Mouse (Mus musculus) olfactory bulb, adult 2 months (tissue): ENCODE results near the gene Asxl2.

Experiments
- CTCF ChIP-seq: fragments of 200-500 bp; IDR thresholded peaks from 2 replicates; pipeline ENCODE4 v1.5.1; 2012; ENCODE audit warnings: low read depth, mild to moderate bottlenecking, low read length, moderate library complexity; ENCODE audit not compliant: insufficient read depth
- POLR2A ChIP-seq: fragments of 200-500 bp; IDR thresholded peaks from 2 replicates; pipeline ENCODE4 v1.6.1; 2012; ENCODE audit warnings: mild to moderate bottlenecking, low read depth, low read length, moderate library complexity; ENCODE audit not compliant: insufficient read depth

DNA sequence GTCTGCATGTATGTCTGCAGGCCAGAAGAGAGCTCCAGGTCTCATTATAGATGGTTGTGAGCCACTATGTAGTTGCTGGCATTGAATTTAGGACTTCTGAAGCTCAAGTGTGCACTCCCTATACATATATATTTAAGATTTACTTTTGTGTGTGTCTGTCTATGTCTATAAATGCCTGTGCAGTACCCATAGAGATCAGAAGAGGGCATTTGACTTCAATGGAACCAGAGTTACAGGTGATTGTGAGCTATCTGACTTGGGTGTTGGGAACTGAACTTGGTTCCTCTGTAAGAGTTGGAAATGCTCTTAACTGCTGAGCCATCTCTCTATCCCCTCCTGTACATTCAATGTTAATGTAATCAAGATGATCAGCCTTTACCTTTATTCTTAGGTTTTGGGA lies 4.3 kb downstream of the Asxl2 start:
- TF ChIP-seq CTCF (no peak), POLR2A (no peak)
